Mouse (Mus musculus) limb, embryonic 11.5 days (tissue): ENCODE results near the gene Resf1. TPM values are rescaled to one million over a fixed set of nuclear protein-coding genes. Genes with fewer than 3 reads are reported as not detected.
"Not testable (repeated sequence)": the region's sequence is repeated elsewhere in the genome, so short reads cannot be mapped to it uniquely, and the experiment has no call there.

ENCODE experiments used
- ATAC-seq: fragments of 200-750 bp; cut with Nextera tagmentation; 2 replicates; pipeline ENCODE4 v1.8.0; 2017; ENCODE audit warnings: low read depth; ENCODE audit not compliant: insufficient number of reproducible peaks, low FRiP score, low TSS enrichment
- DNase-seq: peaks from one replicate; pipeline ENCODE4 v3.0.0-alpha.2; 2015; ENCODE audit warnings: low spot score
- H3K27ac ChIP-seq: fragments of 300-500 bp; sonication (generic); replicated peaks from 2 replicates; pipeline ENCODE4 v1.5.1; 2014; ENCODE audit warnings: low read depth, mild to moderate bottlenecking, low read length
- H3K27me3 ChIP-seq: fragments of 300-500 bp; sonication (generic); 2 replicates; pipeline ENCODE4 v1.6.1; 2014; ENCODE audit warnings: mild to moderate bottlenecking, low read length, mixed read lengths; ENCODE audit not compliant: control insufficient read depth, insufficient read depth
- H3K36me3 ChIP-seq: fragments of 300-500 bp; sonication (generic); 2 replicates; pipeline ENCODE4 v1.6.1; 2014; ENCODE audit warnings: mild to moderate bottlenecking, low read length, moderate library complexity, mixed read lengths; ENCODE audit not compliant: control insufficient read depth, insufficient read depth
- H3K4me1 ChIP-seq: fragments of 300-500 bp; sonication (generic); 2 replicates; pipeline ENCODE4 v1.6.1; 2014; ENCODE audit warnings: low read length, mixed read lengths; ENCODE audit not compliant: control insufficient read depth, insufficient read depth
- H3K4me2 ChIP-seq: fragments of 300-500 bp; sonication (generic); 2 replicates; pipeline ENCODE4 v1.6.1; 2014; ENCODE audit warnings: low read depth, mild to moderate bottlenecking, moderate library complexity; ENCODE audit not compliant: severe bottlenecking
- H3K4me3 ChIP-seq: fragments of 300-500 bp; sonication (generic); 2 replicates; pipeline ENCODE4 v1.5.1; 2014; ENCODE audit warnings: low read depth, low read length
- H3K9ac ChIP-seq: fragments of 300-500 bp; sonication (generic); 2 replicates; pipeline ENCODE4 v1.6.1; 2014; ENCODE audit warnings: mild to moderate bottlenecking, low read length
- H3K9me3 ChIP-seq: fragments of 300-500 bp; sonication (generic); 2 replicates; pipeline ENCODE4 v1.6.1; 2016; ENCODE audit warnings: low read length; ENCODE audit not compliant: control insufficient read depth
- WGBS: fragments of 180-500 bp; shearing (Covaris S2); extraction: QIAGEN DNeasy Blood & Tissue Kit; methylation state at CpG from one replicate; pipeline ENCODE4 v1.1.7; 2014; 5-methylcytosine and 5-hydroxymethylcytosine counted together
- polyA plus RNA-seq: library from polyadenylated mRNA; unstranded; fragments of >200 nt; fragmentation: Nextera tagmentation; extraction: Ambion mirVana; gene quantifications from 2 replicates; pipeline ENCODE4 v1.2.1, GENCODE M21; 2014

The Resf1 gene
- polyA plus RNA-seq, 1 experiment from 2014 or later, result 61.7 TPM

DNA sequence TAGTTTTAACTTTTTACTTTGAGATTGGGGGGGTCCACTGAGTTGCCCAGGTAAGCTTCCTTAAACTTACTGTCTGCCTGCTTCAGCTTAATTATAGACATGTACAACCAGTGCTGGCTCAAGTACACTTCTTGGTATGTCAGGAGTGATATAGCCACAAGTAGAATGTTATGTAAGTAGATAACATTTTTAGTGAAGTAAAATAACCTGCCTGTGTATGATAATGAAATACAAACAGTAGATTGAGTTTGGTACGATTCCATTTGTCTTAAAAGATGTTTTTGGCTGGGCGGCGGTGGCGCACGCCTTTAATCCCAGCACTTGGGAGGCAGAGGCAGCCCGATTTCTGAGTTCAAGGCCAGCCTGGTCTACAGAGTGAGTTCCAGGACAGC is 15.0 kb downstream of the Resf1 start:
- Histone ChIP-seq H3K9ac (no peak overlapping the region), H3K4me1 (no peaks in the 10 kb centered on the region), H3K4me2 (no peak overlapping the region), H3K9me3 (no peaks in the 10 kb centered on the region), H3K36me3 (peaks cover 42% of the 10 kb centered on the region), H3K27ac (no peak overlapping the region), H3K27me3 (no peaks in the 10 kb centered on the region), H3K4me3 (no peak overlapping the region)
- DNase-seq (no peak), ATAC-seq (no peak)
- WGBS, result 96% methylated on average over 6 of the region's 6 CpGs

DNA sequence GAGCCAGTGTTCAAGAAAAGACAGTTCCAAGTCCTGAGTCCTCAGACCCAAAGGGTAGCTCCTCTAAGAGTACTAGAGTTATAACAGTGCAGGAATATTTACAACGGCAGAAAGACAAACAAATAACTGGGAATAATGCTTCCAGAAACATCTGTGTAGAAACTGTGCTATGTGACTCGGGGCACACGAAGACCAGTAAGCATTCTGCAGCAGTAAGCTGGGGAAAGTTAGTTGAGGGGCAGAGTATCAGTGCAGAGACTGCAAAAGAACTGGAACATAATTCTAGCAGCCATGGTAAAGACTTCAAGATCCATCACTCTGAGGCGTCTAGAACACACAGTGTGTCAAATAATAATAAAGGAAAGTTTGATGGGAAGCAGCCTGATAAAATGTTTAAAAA is 19.9 kb downstream of the Resf1 start:
- no peak overlapping the region for H3K4me3 ChIP-seq
- H3K4me2 ChIP-seq, result no peak overlapping the region
- 93% methylated on average over 4 of the region's 4 CpGs for WGBS
- H3K9ac ChIP-seq, result no peak overlapping the region
- no peaks in the 10 kb centered on the region for H3K9me3 ChIP-seq
- no peaks in the 10 kb centered on the region for H3K4me1 ChIP-seq
- peaks cover 35% of the 10 kb centered on the region for H3K36me3 ChIP-seq
- no peak overlapping the region for H3K27ac ChIP-seq
- ATAC-seq (no peak), DNase-seq (no peak)
- H3K27me3 ChIP-seq, result no peaks in the 10 kb centered on the region

DNA sequence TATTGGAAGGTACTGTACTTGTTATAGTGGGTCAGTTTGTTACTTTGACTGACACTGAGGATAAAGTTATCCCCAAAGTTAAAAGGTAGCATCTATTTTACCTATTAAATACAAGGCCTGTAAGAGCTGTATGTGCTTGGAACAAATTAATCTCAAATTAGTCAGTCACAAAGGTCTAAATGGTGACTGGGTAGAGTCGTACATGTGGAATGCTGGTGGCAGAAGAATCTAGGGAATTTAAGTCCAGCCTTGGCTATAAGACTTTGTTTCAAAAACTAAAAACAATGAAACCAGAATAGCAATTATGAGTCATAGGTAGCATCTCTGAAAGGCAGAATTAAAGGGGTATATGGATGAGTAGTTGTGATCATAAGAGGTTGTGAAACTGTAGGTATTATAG is 21.1 kb downstream of the Resf1 start:
- ATAC-seq (no peak), DNase-seq (no peak)
- no peak overlapping the region for H3K4me3 ChIP-seq
- no peaks in the 10 kb centered on the region for H3K9me3 ChIP-seq
- H3K9ac ChIP-seq, result no peak overlapping the region
- H3K36me3 ChIP-seq, result peaks cover 37% of the 10 kb centered on the region
- H3K4me1 ChIP-seq, result no peaks in the 10 kb centered on the region
- no peaks in the 10 kb centered on the region for H3K27me3 ChIP-seq
- H3K27ac ChIP-seq, result no peak overlapping the region
- H3K4me2 ChIP-seq, result no peak overlapping the region
- 94% methylated on average over 1 of the region's 1 CpGs for WGBS

DNA sequence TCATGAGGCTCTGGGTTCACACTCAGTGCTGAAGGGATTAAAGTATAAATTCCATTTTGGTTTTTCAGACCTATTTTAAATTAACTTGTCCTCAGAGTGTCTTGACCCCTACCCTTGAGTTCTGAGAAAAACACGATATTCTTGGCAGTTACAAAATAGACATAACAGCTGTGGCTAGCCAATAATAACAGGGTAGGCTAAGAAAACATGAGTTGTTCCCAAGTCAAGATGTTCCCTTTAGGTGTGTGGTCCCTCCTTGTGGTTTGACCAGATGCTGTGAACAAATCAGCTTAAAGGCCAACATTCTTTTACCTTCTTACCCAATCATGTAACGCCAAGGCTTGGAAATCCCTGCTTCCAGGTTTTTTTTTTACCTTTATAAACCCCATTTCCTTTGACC is 23.8 kb downstream of the Resf1 start:
- Histone ChIP-seq H3K4me3 (no peak overlapping the region), H3K9me3 (no peaks in the 10 kb centered on the region), H3K4me2 (no peak overlapping the region), H3K27me3 (no peaks in the 10 kb centered on the region), H3K9ac (no peak overlapping the region), H3K27ac (no peak overlapping the region), H3K4me1 (no peaks in the 10 kb centered on the region), H3K36me3 (peaks cover 20% of the 10 kb centered on the region; the same call in 1 of the 2 replicates)
- ATAC-seq (no peak), DNase-seq (no peak)
- WGBS, result 95% methylated on average over 2 of the region's 2 CpGs

DNA sequence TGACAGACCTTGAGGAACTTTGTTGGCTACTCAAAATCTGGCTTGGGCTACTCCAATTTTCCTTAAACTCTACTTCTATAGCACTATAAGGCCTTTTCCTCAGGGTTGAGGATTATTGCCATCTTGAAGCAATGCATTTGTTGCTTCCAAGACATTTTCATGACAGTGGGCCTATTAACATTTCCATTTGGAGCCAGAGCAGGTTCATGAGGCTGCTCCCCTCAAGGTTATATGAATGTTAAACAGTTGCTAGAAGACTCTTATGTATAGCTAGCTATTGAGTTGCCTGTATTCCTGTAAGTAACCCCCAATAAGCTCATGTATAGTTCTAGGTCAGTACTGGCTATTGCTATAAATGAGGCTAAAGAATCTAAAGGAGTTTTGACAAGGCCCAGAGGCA is 28.8 kb downstream of the Resf1 start:
- ATAC-seq (no peak), DNase-seq (no peak)
- H3K9me3 ChIP-seq, result no peaks in the 10 kb centered on the region
- H3K9ac ChIP-seq, result no peak overlapping the region
- no peak overlapping the region for H3K4me3 ChIP-seq
- H3K4me2 ChIP-seq, result no peak overlapping the region
- no peaks in the 10 kb centered on the region for H3K27me3 ChIP-seq
- no peaks in the 10 kb centered on the region for H3K4me1 ChIP-seq
- H3K36me3 ChIP-seq, result peaks cover 11% of the 10 kb centered on the region; the same call in 1 of the 2 replicates
- no peak overlapping the region for H3K27ac ChIP-seq

DNA sequence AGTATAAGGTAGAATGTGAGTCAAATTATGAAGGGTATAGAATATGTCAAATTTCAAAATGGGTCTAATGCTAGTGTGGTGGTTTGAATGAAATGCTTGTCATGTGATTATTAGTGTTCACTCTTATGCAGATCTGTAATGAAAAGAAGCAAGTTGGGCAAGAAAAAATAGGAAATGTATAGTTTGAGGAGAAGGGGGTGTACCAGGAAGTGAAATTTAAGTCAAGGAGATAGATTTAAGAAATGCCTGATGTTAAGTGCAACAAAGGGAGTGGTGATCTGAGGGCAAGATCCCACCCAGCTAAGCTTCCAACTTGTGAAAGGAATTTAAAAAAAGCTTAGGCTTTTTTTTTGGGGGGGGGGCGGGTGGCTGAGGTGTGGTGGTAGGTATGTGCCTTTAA is 29.4 kb downstream of the Resf1 start:
- ATAC-seq (no peak), DNase-seq (no peak)
- no peaks in the 10 kb centered on the region for H3K27me3 ChIP-seq
- H3K36me3 ChIP-seq, result peaks cover 7% of the 10 kb centered on the region; the same call in 1 of the 2 replicates
- H3K4me1 ChIP-seq, result no peaks in the 10 kb centered on the region
- no peak overlapping the region for H3K4me2 ChIP-seq
- H3K4me3 ChIP-seq, result no peak overlapping the region
- H3K27ac ChIP-seq, result no peak overlapping the region
- WGBS, result 100% methylated on average over 1 of the region's 1 CpGs
- no peak overlapping the region for H3K9ac ChIP-seq
- no peaks in the 10 kb centered on the region for H3K9me3 ChIP-seq

DNA sequence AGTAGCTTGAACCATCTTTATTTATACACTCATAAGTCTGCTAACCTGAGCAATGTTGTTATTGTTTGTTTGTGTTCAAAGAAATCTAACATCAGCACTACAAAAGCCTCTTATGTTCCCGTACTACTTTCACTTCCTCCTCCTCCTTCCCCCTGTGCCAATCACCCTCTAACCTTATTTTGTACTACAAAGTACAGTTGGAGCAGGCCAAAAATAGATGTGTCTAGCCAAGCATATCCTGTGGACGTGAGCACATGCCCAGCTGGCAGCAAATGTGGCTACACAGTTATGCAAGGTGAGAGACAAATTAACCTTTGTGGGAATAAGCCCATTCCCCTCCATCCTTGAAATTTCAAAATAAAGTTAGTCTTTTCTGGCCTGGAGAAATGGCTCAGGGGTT is 34.6 kb downstream of the Resf1 start:
- no peaks in the 10 kb centered on the region for H3K27me3 ChIP-seq
- DNase-seq (no peak), ATAC-seq (no peak)
- H3K4me1 ChIP-seq, result no peaks in the 10 kb centered on the region
- no peak overlapping the region for H3K9ac ChIP-seq
- H3K27ac ChIP-seq, result no peak overlapping the region
- H3K4me3 ChIP-seq, result no peak overlapping the region
- H3K36me3 ChIP-seq, result no peaks in the 10 kb centered on the region
- H3K4me2 ChIP-seq, result no peak overlapping the region
- 84% methylated on average over 2 of the region's 2 CpGs for WGBS
- H3K9me3 ChIP-seq, result no peaks in the 10 kb centered on the region

DNA sequence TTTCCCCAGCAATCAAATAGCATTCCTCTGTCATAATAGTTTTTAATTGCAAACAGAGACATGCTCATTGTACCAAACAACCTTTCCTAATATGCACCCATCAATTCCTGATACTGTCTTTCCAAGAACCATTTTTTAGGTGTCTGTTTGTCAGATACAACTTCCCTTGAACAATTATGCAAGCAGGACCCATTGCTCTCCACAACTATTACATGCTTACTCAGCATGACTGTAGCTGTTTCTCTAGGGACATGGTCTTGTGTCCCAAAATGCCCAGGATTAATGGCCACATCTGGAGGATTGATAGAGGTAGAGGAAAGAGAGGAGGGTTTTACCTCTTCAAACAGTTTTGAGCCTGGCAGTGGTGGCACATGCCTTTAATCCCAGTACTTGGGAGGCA is 35.2 kb downstream of the Resf1 start:
- Histone ChIP-seq H3K4me2 (no peak overlapping the region), H3K27ac (no peak overlapping the region), H3K4me3 (no peak overlapping the region), H3K27me3 (no peaks in the 10 kb centered on the region), H3K9ac (no peak overlapping the region), H3K36me3 (no peaks in the 10 kb centered on the region), H3K4me1 (no peaks in the 10 kb centered on the region), H3K9me3 (no peaks in the 10 kb centered on the region)
- DNase-seq (no peak), ATAC-seq (no peak)

DNA sequence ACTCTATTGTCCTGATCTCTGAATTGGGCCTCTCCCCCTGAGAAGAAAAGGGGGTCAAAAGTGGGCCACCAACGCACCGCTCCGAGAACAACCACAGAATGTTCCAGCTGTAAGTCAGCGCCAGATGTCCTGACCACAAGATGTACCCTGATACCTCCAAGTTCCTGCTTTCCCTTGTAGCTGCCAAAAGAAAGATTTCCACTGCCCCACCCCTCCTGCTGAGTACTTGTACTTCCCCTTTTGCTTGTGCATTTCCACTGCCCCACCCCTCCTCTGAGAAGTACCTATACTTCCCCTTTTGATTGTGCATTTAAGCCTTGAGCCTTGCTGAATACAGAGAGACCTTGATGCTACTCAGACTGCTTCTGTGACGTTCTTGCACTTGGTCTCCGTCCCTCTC is 39.0 kb downstream of the Resf1 start:
- ATAC-seq, H3K9me3 ChIP-seq, H3K4me1 ChIP-seq, H3K4me3 ChIP-seq, H3K36me3 ChIP-seq, H3K9ac ChIP-seq, H3K27me3 ChIP-seq, DNase-seq, H3K4me2 ChIP-seq, H3K27ac ChIP-seq: not testable (repeated sequence)
- WGBS, result 97% methylated on average over 6 of the region's 6 CpGs
